Mouse (Mus musculus) neural tube, embryonic 15.5 days (tissue): ENCODE results near the gene Tacr1. TPM values are rescaled to one million over a fixed set of nuclear protein-coding genes. Genes with fewer than 3 reads are reported as not detected.
A peak's percentile ranks its signal among the peaks of the same experiment; 100 is the strongest.

ENCODE experiments used
- ATAC-seq: fragments of 200-750 bp; cut with Nextera tagmentation; 2 replicates; pipeline ENCODE4 v1.8.0; 2017; ENCODE audit warnings: mild to moderate bottlenecking, moderate TSS enrichment, moderate library complexity; ENCODE audit not compliant: low FRiP score
- H3K27ac ChIP-seq: fragments of 300-500 bp; sonication (generic); replicated peaks from 2 replicates; pipeline ENCODE4 v1.5.1; 2015; ENCODE audit warnings: mild to moderate bottlenecking, inconsistent platforms
- H3K27me3 ChIP-seq: fragments of 300-500 bp; sonication (generic); replicated peaks from 2 replicates; pipeline ENCODE4 v1.6.1; 2015; ENCODE audit warnings: inconsistent platforms
- H3K36me3 ChIP-seq: fragments of 300-500 bp; sonication (generic); 2 replicates; pipeline ENCODE4 v1.6.1; 2015; ENCODE audit warnings: inconsistent platforms
- H3K4me1 ChIP-seq: fragments of 300-500 bp; sonication (generic); 2 replicates; pipeline ENCODE4 v1.6.1; 2015; ENCODE audit warnings: inconsistent platforms
- H3K4me2 ChIP-seq: fragments of 300-500 bp; sonication (generic); 2 replicates; pipeline ENCODE4 v1.6.1; 2015; ENCODE audit warnings: inconsistent platforms, mild to moderate bottlenecking, moderate library complexity
- H3K4me3 ChIP-seq: fragments of 300-500 bp; sonication (generic); replicated peaks from 2 replicates; pipeline ENCODE4 v1.5.1; 2015; ENCODE audit warnings: mild to moderate bottlenecking, inconsistent platforms
- H3K9ac ChIP-seq: fragments of 300-500 bp; sonication (generic); replicated peaks from 2 replicates; pipeline ENCODE4 v1.6.1; 2015; ENCODE audit warnings: mild to moderate bottlenecking, inconsistent platforms
- H3K9me3 ChIP-seq: fragments of 300-500 bp; sonication (generic); replicated peaks from 2 replicates; pipeline ENCODE4 v1.6.1; 2016; ENCODE audit warnings: inconsistent platforms
- WGBS: fragments of 180-500 bp; shearing (Covaris S2); methylation state at CpG from one replicate; pipeline ENCODE4 v1.1.7; 2015; ENCODE audit warnings: mixed read lengths; 5-methylcytosine and 5-hydroxymethylcytosine counted together
- polyA plus RNA-seq: library from polyadenylated mRNA; unstranded; fragments of >200 nt; fragmentation: Nextera tagmentation; extraction: Ambion mirVana; gene quantifications from 2 replicates; pipeline ENCODE4 v1.2.1, GENCODE M21; 2015

The Tacr1 gene
- polyA plus RNA-seq, 1 experiment from 2014 or later = 6.1 TPM

DNA sequence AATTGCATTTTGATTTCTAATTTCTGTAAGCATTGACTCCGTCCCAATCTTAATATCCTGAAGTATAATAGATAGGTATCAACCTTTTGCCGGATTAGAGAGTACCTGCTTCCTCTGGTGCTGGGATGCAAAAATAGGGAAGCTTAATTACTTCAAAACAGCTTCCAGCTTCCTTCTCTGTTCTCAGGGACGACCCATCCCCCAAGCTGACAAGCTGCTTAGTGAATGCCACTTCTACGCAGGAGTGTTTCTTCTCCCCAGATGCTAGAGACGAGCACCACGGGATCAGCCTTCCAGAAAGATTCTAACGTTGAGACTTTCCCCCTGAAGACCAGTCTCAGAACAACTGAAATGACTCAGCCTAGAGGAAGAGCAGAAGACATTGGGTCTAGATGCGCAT is 134.5 kb downstream of the Tacr1 start:
- Histone ChIP-seq H3K27me3 (no peaks in the 10 kb centered on the region), H3K9ac (no peak overlapping the region), H3K9me3 (no peaks in the 10 kb centered on the region), H3K36me3 (no peaks in the 10 kb centered on the region), H3K4me3 (no peak overlapping the region), H3K4me1 (peaks cover 7% of the 10 kb centered on the region; the same call in 1 of the 2 replicates), H3K4me2 (no peak overlapping the region), H3K27ac (no peak overlapping the region)
- WGBS = 39% methylated on average over 8 of the region's 8 CpGs
- no peak for ATAC-seq

DNA sequence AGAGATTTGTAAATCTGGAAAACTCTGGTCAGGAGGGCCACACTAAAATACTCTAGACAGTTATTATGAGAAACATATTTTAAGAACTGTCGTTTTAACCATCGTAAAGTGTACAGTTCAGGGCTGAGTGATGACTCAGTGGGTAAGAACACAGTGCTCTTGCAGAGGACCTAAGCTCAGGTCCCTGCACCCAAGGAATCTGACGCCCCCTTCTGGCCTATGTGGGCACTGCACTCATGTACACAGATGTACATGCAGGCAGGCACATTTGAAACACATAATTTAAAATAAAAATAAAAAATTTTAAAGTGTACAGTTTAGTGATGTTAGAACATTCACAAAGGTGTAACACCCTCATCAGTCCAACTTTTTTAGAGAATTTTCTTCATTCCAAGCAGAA is 147.1 kb downstream of the Tacr1 start:
- H3K27me3 ChIP-seq = no peaks in the 10 kb centered on the region
- 74% methylated on average over 3 of the region's 3 CpGs for WGBS
- no peak overlapping the region for H3K9ac ChIP-seq
- no peak overlapping the region for H3K27ac ChIP-seq
- H3K4me1 ChIP-seq = peaks cover 8% of the 10 kb centered on the region
- no peak overlapping the region for H3K4me3 ChIP-seq
- H3K4me2 ChIP-seq = no peak overlapping the region
- 0 out of 2 replicates have a peak, but pooled peaks cover 5% of the 10 kb centered on the region for H3K9me3 ChIP-seq
- no peak for ATAC-seq
- H3K36me3 ChIP-seq = no peaks in the 10 kb centered on the region

DNA sequence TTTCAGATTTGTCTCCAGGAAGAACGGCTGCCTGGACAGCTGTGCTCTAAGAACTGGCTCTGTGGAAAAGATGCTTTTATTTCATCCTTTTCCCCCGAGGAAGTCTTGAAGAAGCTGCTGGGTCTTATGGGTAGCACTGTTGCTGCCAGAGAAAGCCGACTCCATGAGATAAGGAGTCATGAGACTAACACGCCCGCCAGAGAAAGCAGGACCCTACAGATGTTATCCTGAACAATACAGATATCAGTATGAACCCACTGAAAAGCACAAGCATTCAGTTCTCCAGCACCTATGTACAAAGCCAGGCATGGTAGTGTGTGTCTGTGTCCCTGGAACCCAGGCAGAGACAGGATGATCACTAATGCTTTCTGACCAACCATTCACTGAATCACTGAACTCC is 173.3 kb downstream of the Tacr1 start:
- Histone ChIP-seq H3K4me2 (no peak overlapping the region), H3K36me3 (no peaks in the 10 kb centered on the region), H3K9ac (no peak overlapping the region), H3K4me1 (no peaks in the 10 kb centered on the region), H3K4me3 (no peak overlapping the region), H3K9me3 (no peaks in the 10 kb centered on the region), H3K27ac (no peak overlapping the region), H3K27me3 (no peaks in the 10 kb centered on the region)
- ATAC-seq = no peak
- WGBS = 90% methylated on average over 5 of the region's 5 CpGs

DNA sequence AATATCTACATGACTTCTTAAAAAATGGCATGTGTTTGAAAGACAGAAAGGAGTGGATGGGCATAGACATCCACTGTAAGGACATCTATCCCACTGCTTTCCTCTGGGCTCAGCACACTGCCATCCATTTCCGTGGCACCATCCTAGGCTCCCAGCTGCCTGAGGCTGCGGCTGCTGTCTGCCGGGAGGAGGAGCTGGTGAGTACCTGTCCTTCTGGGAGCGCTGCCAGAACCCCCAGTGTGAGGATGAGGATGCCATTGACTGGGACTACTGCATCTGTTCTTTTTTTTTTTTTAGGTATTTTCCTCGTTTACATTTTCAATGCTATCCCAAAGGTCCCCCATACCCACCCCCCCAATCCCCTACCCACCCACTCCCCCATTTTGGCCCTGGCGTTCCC is 183.3 kb downstream of the Tacr1 start:
- Histone ChIP-seq H3K27me3 (no peaks in the 10 kb centered on the region), H3K9me3 (no peaks in the 10 kb centered on the region), H3K4me1 (no peaks in the 10 kb centered on the region), H3K4me3 (no peak overlapping the region), H3K4me2 (no peak overlapping the region), H3K9ac (no peak overlapping the region), H3K27ac (no peak overlapping the region), H3K36me3 (no peaks in the 10 kb centered on the region)
- ATAC-seq = no peak
- 52% methylated on average over 6 of the region's 6 CpGs for WGBS

DNA sequence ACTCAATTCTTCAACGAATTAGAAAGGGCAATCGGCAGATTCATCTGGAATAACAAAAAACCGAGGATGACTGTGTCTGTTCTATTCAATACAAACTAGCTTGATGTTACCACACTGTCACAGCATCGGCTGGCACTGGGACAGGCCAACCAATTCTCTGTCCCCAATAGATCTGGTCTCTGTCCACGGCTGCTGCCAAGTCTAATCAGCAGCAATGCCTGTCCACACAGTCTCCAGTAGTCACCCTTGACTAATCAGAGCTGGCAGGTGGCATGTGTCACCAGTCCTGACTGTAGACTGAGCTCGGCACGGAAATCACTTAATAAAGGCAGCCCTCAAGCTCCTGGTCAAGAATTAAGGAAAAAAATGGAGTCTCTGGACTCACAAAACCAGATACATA is 187.3 kb downstream of the Tacr1 start:
- Histone ChIP-seq H3K36me3 (no peaks in the 10 kb centered on the region), H3K4me3 (no peak overlapping the region), H3K4me1 (no peaks in the 10 kb centered on the region), H3K9me3 (no peaks in the 10 kb centered on the region), H3K9ac (no peak overlapping the region), H3K27me3 (no peaks in the 10 kb centered on the region), H3K4me2 (no peak overlapping the region), H3K27ac (no peak overlapping the region)
- no peak for ATAC-seq
- WGBS = 87% methylated on average over 7 of the region's 7 CpGs

GRCm38 (mm10) chr6:82595461-82596090 is 193.4 kb downstream of the Tacr1 start:
- 35% methylated on average over 8 of the region's 8 CpGs for whole genome bisulfite sequencing
- no peaks in the 10 kb centered on the region for H3K27me3 ChIP-seq
- H3K36me3 ChIP-seq = no peaks in the 10 kb centered on the region
- peaks cover 15% of the 10 kb centered on the region for H3K4me1 ChIP-seq
- no peak overlapping the region for H3K4me3 ChIP-seq
- no peak overlapping the region for H3K9ac ChIP-seq
- peak overlapping the region; percentile 45 for H3K27ac ChIP-seq
- peak; percentile 79; the same call in 1 of the 2 replicates for ATAC-seq
- H3K9me3 ChIP-seq = no peaks in the 10 kb centered on the region
- H3K4me2 ChIP-seq = no peak overlapping the region

- 60% methylated on average over 9 of the region's 9 CpGs for WGBS
- Histone ChIP-seq H3K4me1 (peaks cover 14% of the 10 kb centered on the region), H3K36me3 (no peaks in the 10 kb centered on the region), H3K27ac (no peak overlapping the region), H3K9me3 (no peaks in the 10 kb centered on the region), H3K4me2 (no peak overlapping the region), H3K27me3 (no peaks in the 10 kb centered on the region), H3K9ac (no peak overlapping the region), H3K4me3 (no peak overlapping the region)
- no peak for ATAC-seq
These were observed 201.1 kb downstream of the Tacr1 start for GRCm38 (mm10) chr6:82603228-82603627.

DNA sequence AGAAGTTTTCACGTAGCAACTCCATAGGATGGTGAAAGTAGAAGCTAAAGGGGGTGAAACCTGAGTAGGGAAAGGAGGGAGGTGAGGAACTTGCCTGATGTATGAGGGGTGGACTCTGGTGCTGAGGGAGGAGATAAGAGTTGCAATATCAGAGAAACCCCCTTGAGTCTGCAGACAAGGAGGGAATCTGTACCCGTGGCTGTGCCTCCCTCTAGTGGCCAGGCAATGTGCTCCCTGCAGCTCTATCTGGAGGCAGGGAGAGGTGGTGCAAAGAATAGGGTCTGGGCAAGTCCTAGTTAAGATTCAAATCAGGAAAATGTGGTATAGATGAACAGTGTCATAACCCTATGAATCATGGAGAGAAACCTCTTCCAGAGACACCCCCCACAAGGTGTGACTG is 201.5 kb downstream of the Tacr1 start:
- Histone ChIP-seq H3K9me3 (no peaks in the 10 kb centered on the region), H3K4me2 (no peak overlapping the region), H3K9ac (no peak overlapping the region), H3K27ac (no peak overlapping the region), H3K4me1 (peaks cover 14% of the 10 kb centered on the region), H3K4me3 (no peak overlapping the region), H3K27me3 (no peaks in the 10 kb centered on the region), H3K36me3 (no peaks in the 10 kb centered on the region)
- no peak for ATAC-seq
- WGBS = 44% methylated on average over 2 of the region's 2 CpGs

- ATAC-seq = 0 out of 2 replicates have a peak, but pooled peaks have one; percentile 39
- Histone ChIP-seq H3K36me3 (no peaks in the 10 kb centered on the region), H3K27me3 (no peaks in the 10 kb centered on the region), H3K4me2 (no peak overlapping the region), H3K27ac (no peak overlapping the region), H3K9ac (no peak overlapping the region), H3K4me1 (peaks cover 25% of the 10 kb centered on the region), H3K9me3 (no peaks in the 10 kb centered on the region), H3K4me3 (no peak overlapping the region)
- 50% methylated on average over 8 of the region's 8 CpGs for WGBS
These were observed 202.7 kb downstream of the Tacr1 start for GRCm38 (mm10) chr6:82604791-82605190.

DNA sequence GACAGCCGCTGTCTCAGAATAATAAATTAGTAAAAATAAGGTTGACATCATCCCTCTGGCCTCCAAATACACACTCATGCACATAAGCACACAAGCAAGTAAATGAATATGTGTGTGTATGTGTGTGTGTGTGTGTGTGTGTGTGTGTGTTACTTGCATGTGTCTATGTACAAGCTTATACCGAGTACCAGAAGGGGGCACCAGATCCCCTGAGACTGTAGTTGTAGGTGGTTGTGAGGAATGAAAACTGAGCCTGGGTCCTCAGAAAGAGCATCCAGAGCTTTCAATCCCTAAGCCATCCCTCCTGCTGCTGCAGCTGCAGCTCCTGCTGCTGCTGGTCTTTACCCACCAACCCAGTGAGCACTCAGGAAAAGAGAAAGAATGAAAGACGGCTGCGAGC is 206.6 kb downstream of the Tacr1 start:
- 84% methylated on average over 4 of the region's 4 CpGs for WGBS
- 0 out of 2 replicates have a peak, but pooled peaks have one; percentile 4 for ATAC-seq

DNA sequence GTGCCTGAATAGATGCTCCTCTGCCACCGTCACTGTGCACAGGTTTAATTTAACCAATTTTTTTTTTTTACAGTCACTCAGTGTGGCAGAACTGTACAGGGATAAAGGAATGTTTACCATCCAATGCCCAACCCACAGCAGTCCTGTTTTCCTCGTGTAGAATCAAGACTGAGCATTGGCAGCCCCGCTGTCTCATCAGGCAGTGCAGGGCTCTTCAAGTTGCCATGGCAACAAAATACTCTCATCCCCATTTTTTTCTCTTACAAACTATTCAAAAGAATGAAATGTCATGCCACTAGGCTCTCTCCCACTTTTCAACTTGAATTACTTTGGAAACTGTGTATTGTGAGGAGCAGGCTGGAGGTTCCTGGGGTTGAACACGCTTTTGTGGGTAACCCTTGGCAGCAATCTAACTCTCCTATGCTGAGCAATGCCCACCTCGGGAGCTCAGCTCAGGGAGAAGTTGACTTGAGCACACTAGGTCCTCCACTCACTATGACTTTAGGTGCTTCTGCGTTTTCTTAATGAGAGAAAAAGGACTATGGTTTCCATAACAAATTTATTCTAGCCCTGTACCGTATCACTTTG is 207.3 kb downstream of the Tacr1 start:
- Histone ChIP-seq H3K9me3 (no peaks in the 10 kb centered on the region), H3K4me1 (peaks cover 17% of the 10 kb centered on the region), H3K27me3 (no peaks in the 10 kb centered on the region), H3K27ac (peak overlapping the region; percentile 60), H3K4me2 (0 out of 2 replicates have a peak overlapping the region, but pooled peaks have one; percentile 3), H3K9ac (no peak overlapping the region), H3K36me3 (no peaks in the 10 kb centered on the region), H3K4me3 (no peak overlapping the region)
- ATAC-seq = peak; percentile 75
- WGBS = 46% methylated on average over 7 of the region's 7 CpGs

More for the DNA sequence above, 206.6 kb downstream of the Tacr1 start:
- no peaks in the 10 kb centered on the region for H3K9me3 ChIP-seq
- H3K4me2 ChIP-seq = no peak overlapping the region
- H3K36me3 ChIP-seq = no peaks in the 10 kb centered on the region
- no peaks in the 10 kb centered on the region for H3K27me3 ChIP-seq
- peaks cover 18% of the 10 kb centered on the region for H3K4me1 ChIP-seq
- no peak overlapping the region for H3K4me3 ChIP-seq
- peak overlapping the region; percentile 60 for H3K27ac ChIP-seq
- no peak overlapping the region for H3K9ac ChIP-seq
